Mouse (Mus musculus) erythroblast, embryonic 14.5 days (primary cell): Measurements from ENCODE around the gene Nr6a1.

Source experiments
- GATA1 ChIP-seq: IDR thresholded peaks from 2 replicates; pipeline ENCODE4 v1.6.1; 2012; ENCODE audit warnings: low read length, inconsistent platforms, mixed read lengths
- TAL1 ChIP-seq: IDR thresholded peaks from 3 replicates; pipeline ENCODE4 v1.6.1; 2012; ENCODE audit warnings: low read length, inconsistent platforms, mixed read lengths

DNA sequence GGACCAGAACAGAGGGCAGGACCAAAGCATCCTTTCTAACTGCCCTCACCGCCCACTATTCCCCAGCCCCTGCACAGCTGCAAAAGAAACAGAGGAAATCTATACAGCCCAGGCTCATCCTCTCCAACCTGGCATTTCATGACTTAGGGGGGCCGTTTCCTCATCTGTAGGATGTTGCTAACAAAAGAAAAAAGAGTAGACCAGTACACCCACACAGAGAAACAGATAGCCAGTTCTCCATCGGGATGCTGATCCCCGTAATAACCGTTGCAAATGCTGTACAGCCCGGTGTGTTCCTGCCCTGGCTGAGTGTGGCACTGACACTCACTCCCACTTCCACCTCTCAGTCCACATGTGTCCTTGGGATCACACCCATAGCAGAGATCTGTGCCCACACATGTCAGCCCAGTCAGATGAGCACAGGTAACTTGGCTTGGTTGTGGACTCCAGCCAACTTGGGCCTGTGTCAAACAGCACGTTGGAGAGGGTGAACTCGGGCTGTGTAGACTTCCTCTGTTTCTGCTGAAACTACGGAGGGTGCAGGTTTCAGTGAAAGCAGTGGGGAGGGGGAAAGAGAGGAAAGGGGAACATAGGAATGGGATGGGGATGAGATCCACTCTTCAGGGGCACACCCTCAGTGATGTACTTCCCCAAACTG is 9.4 kb upstream of the Nr6a1 start:
- no peak for TF ChIP-seq TAL1
- TF ChIP-seq GATA1, result no peak
